Mouse (Mus musculus) MEL (cell line): ENCODE measurements at regions not wholly inside any gene's neighbourhood (a gene's known extent, or its start where the extent isn't known, plus 50 kb on each side); places are given as distances from the start of the nearest gene placed in this dataset.

Source experiments
- DNase-seq: peaks from one replicate; pipeline ENCODE4 v3.0.0; 2011; ENCODE audit warnings: low read depth, low spot score
- H3K27ac ChIP-seq: 2 replicates; pipeline ENCODE4 v1.5.1; 2012; ENCODE audit warnings: low read depth, mild to moderate bottlenecking, control low read depth, low read length, moderate library complexity; ENCODE audit not compliant: control insufficient read depth
- H3K27me3 ChIP-seq, 2 experiments: fragments of 150-350 bp in 1 of 2; sonication (generic) in 1 of 2; 2 replicates each; pipeline ENCODE4 v1.6.1; 2012; ENCODE audit warnings: low read length in 2 of 2, mild to moderate bottlenecking in 2 of 2, improper control_type of control experiment in 1 of 2, moderate library complexity in 1 of 2; ENCODE audit not compliant: insufficient read depth in 2 of 2, control insufficient read depth in 1 of 2
- H3K36me3 ChIP-seq, 2 experiments: 2 replicates each; pipeline ENCODE4 v1.6.1; 2012 to 2014; ENCODE audit warnings: low read length in 2 of 2, improper control_type of control experiment in 1 of 2, inconsistent platforms in 1 of 2, mild to moderate bottlenecking in 1 of 2; ENCODE audit not compliant: insufficient read depth in 2 of 2, control insufficient read depth in 1 of 2
- H3K4me1 ChIP-seq, 2 experiments: fragments of 150-350 bp in 1 of 2; sonication (generic) in 1 of 2; 2 replicates each; pipeline ENCODE4 v1.6.1; 2012; ENCODE audit warnings: low read length in 2 of 2, improper control_type of control experiment in 1 of 2, mild to moderate bottlenecking in 1 of 2; ENCODE audit not compliant: insufficient read depth in 2 of 2, control insufficient read depth in 1 of 2
- H3K4me3 ChIP-seq, 2 experiments: fragments of 150-350 bp in 1 of 2; sonication (generic) in 1 of 2; 2 replicates each; pipeline ENCODE4 v1.5.1; 2012; ENCODE audit warnings: low read depth in 2 of 2, low read length in 2 of 2, mild to moderate bottlenecking in 2 of 2, moderate library complexity in 2 of 2, control low read depth in 1 of 2, improper control_type of control experiment in 1 of 2; ENCODE audit not compliant: control insufficient read depth in 1 of 2, insufficient read depth in 1 of 2
- H3K79me2 ChIP-seq: 2 replicates; pipeline ENCODE4 v1.6.1; 2012; ENCODE audit warnings: mild to moderate bottlenecking, low read length, moderate library complexity; ENCODE audit not compliant: control insufficient read depth, poor library complexity, insufficient read depth
- H3K9ac ChIP-seq: 2 replicates; pipeline ENCODE4 v1.6.1; 2012; ENCODE audit warnings: low read depth, mild to moderate bottlenecking, control low read depth, low read length, moderate library complexity; ENCODE audit not compliant: control insufficient read depth, poor library complexity, severe bottlenecking
- H3K9me3 ChIP-seq: fragments of 150-350 bp; sonication (generic); replicated peaks from 2 replicates; pipeline ENCODE4 v1.6.1; 2012; ENCODE audit warnings: mild to moderate bottlenecking, low read length, improper control_type of control experiment, moderate library complexity; ENCODE audit not compliant: insufficient read depth
- CHD2 ChIP-seq: IDR thresholded peaks from 2 replicates; pipeline ENCODE4 v1.6.1; 2011; ENCODE audit warnings: low read length, improper control_type of control experiment
- CTCF ChIP-seq, 3 experiments: IDR thresholded peaks in 2 of 3; conservative IDR thresholded peaks in 1 of 3; 2 replicates each; pipeline ENCODE4 v1.5.1; 2011 to 2012; ENCODE audit warnings: low read length in 3 of 3, low read depth in 2 of 3, mild to moderate bottlenecking in 2 of 3, improper control_type of control experiment in 1 of 3, inconsistent platforms in 1 of 3, mixed read lengths in 1 of 3, moderate library complexity in 1 of 3; ENCODE audit not compliant: control insufficient read depth in 1 of 3, insufficient read depth in 1 of 3, poor library complexity in 1 of 3, severe bottlenecking in 1 of 3
- ELF1 ChIP-seq: IDR thresholded peaks from 2 replicates; pipeline ENCODE4 v1.6.1; 2014; ENCODE audit warnings: low read depth, mild to moderate bottlenecking, inconsistent platforms, low read length, improper control_type of control experiment, moderate library complexity
- ETS1 ChIP-seq: IDR thresholded peaks from 2 replicates; pipeline ENCODE4 v1.6.1; 2012; ENCODE audit warnings: low read depth, mild to moderate bottlenecking, inconsistent platforms, low read length, improper control_type of control experiment, moderate library complexity
- GATA1 ChIP-seq: IDR thresholded peaks from 2 replicates; pipeline ENCODE4 v1.6.1; 2011; ENCODE audit warnings: low read depth, low read length, improper control_type of control experiment
- HCFC1 ChIP-seq: IDR thresholded peaks from 2 replicates; pipeline ENCODE4 v1.6.1; 2012; ENCODE audit warnings: low read depth, mild to moderate bottlenecking, inconsistent platforms, low read length, improper control_type of control experiment, moderate library complexity
- JUND ChIP-seq: IDR thresholded peaks from 2 replicates; pipeline ENCODE4 v1.6.1; 2011; ENCODE audit warnings: low read depth, mild to moderate bottlenecking, improper control_type of control experiment, low read length
- MAFK ChIP-seq: IDR thresholded peaks from 2 replicates; pipeline ENCODE4 v1.6.1; 2011; ENCODE audit warnings: low read depth, mild to moderate bottlenecking, low read length, improper control_type of control experiment, borderline replicate concordance
- MAX ChIP-seq: IDR thresholded peaks from 2 replicates; pipeline ENCODE4 v1.6.1; 2011; ENCODE audit warnings: low read length, improper control_type of control experiment
- MAZ ChIP-seq: IDR thresholded peaks from 2 replicates; pipeline ENCODE4 v1.6.1; 2012; ENCODE audit warnings: low read depth, mild to moderate bottlenecking, inconsistent platforms, low read length, improper control_type of control experiment
- MYB ChIP-seq: IDR thresholded peaks from 2 replicates; pipeline ENCODE4 v1.6.1; 2011; ENCODE audit warnings: mild to moderate bottlenecking, low read depth, low read length, improper control_type of control experiment
- MYC ChIP-seq: IDR thresholded peaks from 2 replicates; pipeline ENCODE4 v1.6.1; 2011; ENCODE audit warnings: low read depth, mild to moderate bottlenecking, low read length, improper control_type of control experiment, moderate library complexity
- NELFE ChIP-seq: IDR thresholded peaks from 2 replicates; pipeline ENCODE4 v1.6.1; 2011; ENCODE audit warnings: low read depth, low read length, improper control_type of control experiment
- NRF1 ChIP-seq: IDR thresholded peaks from 2 replicates; pipeline ENCODE4 v1.6.1; 2014; ENCODE audit warnings: low read depth, mild to moderate bottlenecking, inconsistent platforms, low read length, improper control_type of control experiment, moderate library complexity; ENCODE audit not compliant: poor library complexity, insufficient read depth, severe bottlenecking
- POLR2A ChIP-seq, 2 experiments: IDR thresholded peaks; 2 replicates each; pipeline ENCODE4 v1.6.1; 2011 to 2012; ENCODE audit warnings: low read length in 2 of 2, mild to moderate bottlenecking in 2 of 2, control low read depth in 1 of 2, improper control_type of control experiment in 1 of 2, low read depth in 1 of 2, moderate library complexity in 1 of 2; ENCODE audit not compliant: control insufficient read depth in 1 of 2, insufficient read depth in 1 of 2, poor library complexity in 1 of 2
- POLR2AphosphoS2 ChIP-seq: IDR thresholded peaks from 2 replicates; pipeline ENCODE4 v1.6.1; 2011; ENCODE audit warnings: low read length, improper control_type of control experiment
- POLR2AphosphoS5 ChIP-seq: IDR thresholded peaks from 2 replicates; pipeline ENCODE4 v1.6.1; 2012; ENCODE audit warnings: low read depth, borderline replicate concordance, mild to moderate bottlenecking, inconsistent platforms, low read length, moderate library complexity, mixed read lengths
- RAD21 ChIP-seq: IDR thresholded peaks from 2 replicates; pipeline ENCODE4 v1.6.1; 2011; ENCODE audit warnings: mild to moderate bottlenecking, low read depth, low read length, improper control_type of control experiment
- SMC3 ChIP-seq: IDR thresholded peaks from 2 replicates; pipeline ENCODE4 v1.6.1; 2011; ENCODE audit warnings: low read depth, low read length, improper control_type of control experiment
- TAL1 ChIP-seq: IDR thresholded peaks from 2 replicates; pipeline ENCODE4 v1.6.1; 2012; ENCODE audit warnings: mild to moderate bottlenecking, inconsistent platforms, low read length, moderate library complexity, mixed read lengths
- TBP ChIP-seq: IDR thresholded peaks from 2 replicates; pipeline ENCODE4 v1.8.0; 2011; ENCODE audit warnings: low read depth, low read length, improper control_type of control experiment
- USF1 ChIP-seq: IDR thresholded peaks from 2 replicates; pipeline ENCODE4 v1.6.1; 2014; ENCODE audit warnings: low read depth, mild to moderate bottlenecking, inconsistent platforms, low read length, improper control_type of control experiment, moderate library complexity
- USF2 ChIP-seq, 2 experiments: IDR thresholded peaks; 2 replicates each; pipeline ENCODE4 v1.6.1; 2011 to 2012; ENCODE audit warnings: improper control_type of control experiment in 2 of 2, low read length in 2 of 2, borderline replicate concordance in 1 of 2, inconsistent platforms in 1 of 2, low read depth in 1 of 2, mild to moderate bottlenecking in 1 of 2; ENCODE audit not compliant: insufficient read depth in 1 of 2
- ZC3H11A ChIP-seq: IDR thresholded peaks from 2 replicates; pipeline ENCODE4 v1.6.1; 2012; ENCODE audit warnings: low read depth, mild to moderate bottlenecking, inconsistent platforms, low read length, improper control_type of control experiment
- ZMIZ1 ChIP-seq: IDR thresholded peaks from 2 replicates; pipeline ENCODE4 v1.6.1; 2012; ENCODE audit warnings: low read depth, mild to moderate bottlenecking, inconsistent platforms, low read length, improper control_type of control experiment, moderate library complexity
- ZNF384 ChIP-seq: IDR thresholded peaks from 2 replicates; pipeline ENCODE4 v1.6.1; 2012; ENCODE audit warnings: low read depth, mild to moderate bottlenecking, inconsistent platforms, low read length, improper control_type of control experiment

- Histone ChIP-seq H3K4me3 (no peak overlapping the region), H3K27me3 (no peaks in the 10 kb centered on the region), H3K79me2 (no peaks in the 10 kb centered on the region), H3K4me1 (no peaks in the 10 kb centered on the region), H3K36me3 (no peaks in the 10 kb centered on the region), H3K9me3 (no peaks in the 10 kb centered on the region), H3K9ac (no peak overlapping the region), H3K27ac (no peak overlapping the region)
- DNase-seq = peak; percentile 77
- TF ChIP-seq SMC3 (peak; percentile 93), MAZ (no peak), POLR2A (IDR thresholded peaks at IDR 0.05; ENCODE audit: control insufficient read depth in 1 of 2, insufficient read depth in 1 of 2, low read depth in 1 of 2, low read length in 2 of 2, poor library complexity in 1 of 2) (no peak), RAD21 (peak; percentile 99), MAFK (no peak), MYB (no peak), POLR2AphosphoS5 (no peak), ZMIZ1 (no peak), ETS1 (no peak), MAX (no peak), CHD2 (no peak), NELFE (no peak), ELF1 (no peak), CTCF (IDR thresholded peaks at IDR 0.05 in 2 of 3, conservative IDR thresholded peaks at IDR 0.05 in 1 of 3; ENCODE audit: control insufficient read depth in 1 of 3, insufficient read depth in 1 of 3, low read depth in 2 of 3, low read length in 3 of 3, poor library complexity in 1 of 3, severe bottlenecking in 1 of 3) (peak; percentile 77 to 88 (median 79)), USF1 (no peak), TBP (no peak), TAL1 (no peak), USF2 (IDR thresholded peaks at IDR 0.05; ENCODE audit: borderline replicate concordance in 1 of 2, insufficient read depth in 1 of 2, low read depth in 1 of 2, low read length in 2 of 2) (no peak), GATA1 (no peak), HCFC1 (no peak), JUND (no peak), ZNF384 (no peak), ZC3H11A (peak; percentile 96), POLR2AphosphoS2 (no peak), NRF1 (no peak), MYC (no peak)
Measured at GRCm38 (mm10) chr3:22308962-22309361, 232.5 kb downstream of the Tbl1xr1 start.
